ENCODE assay signal across 12 mouse cellular contexts in the genomic region with DNA sequence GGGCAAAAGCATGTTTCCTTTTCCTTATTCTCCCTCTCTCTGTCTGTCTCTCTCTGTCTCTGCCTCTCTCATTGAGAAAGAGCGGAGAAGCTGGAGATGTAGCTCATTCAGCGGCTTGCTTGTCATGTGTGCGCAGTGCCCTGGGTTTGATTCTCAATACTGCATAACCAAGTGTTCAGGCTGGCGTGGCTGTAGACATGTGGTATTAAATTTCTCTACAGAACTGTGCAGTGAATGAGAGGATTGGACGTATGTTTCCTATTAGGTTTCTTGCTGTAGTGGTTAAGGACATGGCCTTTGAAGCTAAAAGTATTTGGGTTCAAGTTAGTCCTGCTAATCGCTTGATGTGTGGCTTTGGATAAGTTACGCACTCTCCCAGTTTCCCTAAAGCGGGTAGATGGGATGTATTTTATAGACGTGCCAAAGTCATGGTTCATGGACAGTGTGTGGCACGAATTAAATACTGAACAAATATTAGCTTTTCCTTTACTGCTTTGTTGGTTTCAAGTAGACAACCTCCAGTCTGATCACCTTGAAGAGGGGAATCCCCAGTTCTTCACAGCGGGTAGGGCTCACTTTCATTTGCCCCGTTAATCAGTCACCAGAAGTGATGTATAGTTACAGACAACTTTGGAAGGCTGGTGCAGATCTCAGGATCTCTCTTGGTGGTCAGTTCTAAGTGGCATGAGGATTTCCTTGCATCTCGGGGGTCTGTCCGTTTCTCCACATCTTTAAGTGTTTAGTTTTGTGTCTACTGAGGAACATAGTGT. TPM values are rescaled to one million over a fixed set of nuclear protein-coding genes. Genes with fewer than 3 reads are reported as not detected.
A peak's percentile ranks its signal among the peaks of the same experiment; 100 is the strongest.
DNase-seq lines count a peak whose midpoint lies in the region; ATAC-seq and TF ChIP-seq lines count a peak whose summit lies in the region.
"Had no signal": no experiment of that assay in that cellular context is flagged by ENCODE, and none has a peak within 500 bp of the region (broad histone marks: within the 10 kb centered on the region; RNA-seq: fewer than 3 reads in every experiment).

No protein-coding gene starts in this region.

- TF ChIP-seq RAD21 in CH12.LX (IDR thresholded peaks at IDR 0.05; ENCODE audit: low read depth, low read length): no peak

- peaks cover 70% of the 10 kb centered on the region for H3K4me1 ChIP-seq in kidney, adult 2 months (ENCODE audit: control insufficient read depth, insufficient read depth, low read length)
- peaks cover 12 to 30% of the 10 kb centered on the region in 2 experiments for H3K4me1 ChIP-seq in CH12.LX (ENCODE audit: control insufficient read depth in 1 of 2, insufficient read depth in 2 of 2)
- peaks cover 3% of the 10 kb centered on the region; the same call in 1 of the 2 replicates for H3K4me1 ChIP-seq in embryonic facial prominence, embryonic 11.5 days (ENCODE audit: control insufficient read depth, insufficient read depth, low read length)
- H3K4me1 ChIP-seq in limb, embryonic 13.5 days: peaks cover 46% of the 10 kb centered on the region

- ATAC-seq in embryonic facial prominence, embryonic 11.5 days (replicated peaks; ENCODE audit: insufficient number of reproducible peaks, low FRiP score, low TSS enrichment, low read depth): peak; percentile 77
- ATAC-seq in limb, embryonic 13.5 days (ENCODE audit: low FRiP score, low read depth): peak; percentile 75; the same call in 1 of the 2 replicates
- ATAC-seq: hindbrain, postnatal 0 days had no signal

- no peaks in the 10 kb centered on the region for H3K36me3 ChIP-seq in kidney, adult 2 months (ENCODE audit: control insufficient read depth, insufficient read depth, low read length)
- no peaks in the 10 kb centered on the region for H3K36me3 ChIP-seq in CH12.LX (replicated peaks in 1 of 2; ENCODE audit: control insufficient read depth in 1 of 2, insufficient read depth in 1 of 2, low read length in 1 of 2)
- H3K36me3 ChIP-seq in embryonic facial prominence, embryonic 11.5 days (replicated peaks; ENCODE audit: control insufficient read depth, insufficient read depth, low read depth, low read length): no peaks in the 10 kb centered on the region
- no peaks in the 10 kb centered on the region for H3K36me3 ChIP-seq in limb, embryonic 13.5 days
- H3K36me3 ChIP-seq: G1E had no signal

- H3K9me3 ChIP-seq in CH12.LX (replicated peaks; ENCODE audit: low read length): no peaks in the 10 kb centered on the region
- no peaks in the 10 kb centered on the region for H3K9me3 ChIP-seq in embryonic facial prominence, embryonic 11.5 days (replicated peaks; ENCODE audit: control insufficient read depth, low read length)
- no peaks in the 10 kb centered on the region for H3K9me3 ChIP-seq in limb, embryonic 13.5 days
- H3K9me3 ChIP-seq: G1E had no signal

- no peak for TF ChIP-seq CTCF in kidney, adult 2 months (conservative IDR thresholded peaks at IDR 0.05; ENCODE audit: insufficient read depth, insufficient read length, low read depth, low read length)
- TF ChIP-seq CTCF in CH12.LX (conservative IDR thresholded peaks at IDR 0.05 in 1 of 2, IDR thresholded peaks at IDR 0.05 in 1 of 2; ENCODE audit: low read depth in 2 of 2, low read length in 2 of 2): no peak

- WGBS in kidney, adult 2 months: 43% methylated on average over 14 of the region's 14 CpGs
- 26% methylated on average over 14 of the region's 14 CpGs for WGBS in embryonic facial prominence, embryonic 11.5 days
- 15% methylated on average over 14 of the region's 14 CpGs for WGBS in limb, embryonic 13.5 days

- TF ChIP-seq POLR2A in kidney, adult 2 months (IDR thresholded peaks at IDR 0.05; ENCODE audit: low read depth, low read length): no peak
- no peak for TF ChIP-seq POLR2A in CH12.LX (IDR thresholded peaks at IDR 0.05; ENCODE audit: low read depth, low read length)

- peak; percentile 16 for DNase-seq in kidney, adult 2 months
- no peak for DNase-seq in kidney, adult 8-10 months
- peak; percentile 51 for DNase-seq in CH12.LX (ENCODE audit: extremely low read depth)
- peak; percentile 89 for DNase-seq in embryonic facial prominence, embryonic 11.5 days (ENCODE audit: low spot score)
- DNase-seq in urinary bladder, adult 2 months (ENCODE audit: low spot score): no peak
- DNase-seq in frontal cortex, postnatal 25 days (ENCODE audit: low spot score in 2 of 2): no peak
- no peak for DNase-seq in spleen, postnatal 10 days (ENCODE audit: low spot score in 2 of 2)
- DNase-seq: right cerebral cortex, adult 18-20 months; thymus, adult 18-20 months had no signal

- peak overlapping the region; percentile 82 for H3K4me2 ChIP-seq in CH12.LX (ENCODE audit: insufficient read depth, low read depth, poor library complexity, severe bottlenecking)
- no peak overlapping the region for H3K4me2 ChIP-seq in embryonic facial prominence, embryonic 11.5 days (ENCODE audit: low read depth, low read length)
- peak overlapping the region; percentile 40 for H3K4me2 ChIP-seq in limb, embryonic 13.5 days (replicated peaks)

- no peak for TF ChIP-seq EP300 in CH12.LX (IDR thresholded peaks at IDR 0.05; ENCODE audit: low read length)

- dilution Hi-C loops in CH12.LX (cut with MboI; ENCODE audit: extremely low pct_ligation_motif_present, extremely low pct_unique_long_range_greater_than_20kb, low sequenced_read_pairs): no loop called here

- in situ Hi-C loops in CH12.LX (cut with MboI; ENCODE audit: low pct_ligation_motif_present, low pct_unique_long_range_greater_than_20kb, low sequenced_read_pairs): no loop called here

- no peak overlapping the region; the same call in 1 of the 2 replicates for H3K4me3 ChIP-seq in kidney, adult 2 months (ENCODE audit: insufficient read depth, low read depth, low read length)
- H3K4me3 ChIP-seq in CH12.LX (replicated peaks in 1 of 3; ENCODE audit: low read depth in 2 of 3, low read length in 2 of 3, poor library complexity in 1 of 3): no peak overlapping the region
- H3K4me3 ChIP-seq in embryonic facial prominence, embryonic 11.5 days (ENCODE audit: low read depth, low read length): no peak overlapping the region
- H3K4me3 ChIP-seq in limb, embryonic 13.5 days: no peak overlapping the region

- H3K79me2 ChIP-seq in CH12.LX (replicated peaks; ENCODE audit: control insufficient read depth, extremely low read depth, insufficient read depth, poor library complexity, severe bottlenecking): no peaks in the 10 kb centered on the region

- H3K27ac ChIP-seq in kidney, adult 2 months (ENCODE audit: insufficient read depth, low read depth, low read length): peak overlapping the region; percentile 96
- no peak overlapping the region for H3K27ac ChIP-seq in CH12.LX (ENCODE audit: insufficient read depth, low read depth)
- H3K27ac ChIP-seq in embryonic facial prominence, embryonic 11.5 days (replicated peaks; ENCODE audit: low read depth, low read length): no peak overlapping the region
- H3K27ac ChIP-seq in limb, embryonic 13.5 days: no peak overlapping the region
- H3K27ac ChIP-seq: hindbrain, postnatal 0 days had no signal

- H3K27me3 ChIP-seq in kidney, adult 2 months (replicated peaks; ENCODE audit: control insufficient read depth, insufficient read depth, low read length): no peaks in the 10 kb centered on the region
- no peaks in the 10 kb centered on the region for H3K27me3 ChIP-seq in CH12.LX (replicated peaks)
- H3K27me3 ChIP-seq in embryonic facial prominence, embryonic 11.5 days (ENCODE audit: control insufficient read depth, insufficient read depth, low read length): no peaks in the 10 kb centered on the region
- H3K27me3 ChIP-seq in limb, embryonic 13.5 days: no peaks in the 10 kb centered on the region

- H3K9ac ChIP-seq in CH12.LX (ENCODE audit: insufficient read depth, low read depth): no peak overlapping the region
- no peak overlapping the region for H3K9ac ChIP-seq in embryonic facial prominence, embryonic 11.5 days (replicated peaks; ENCODE audit: low read length)
- no peak overlapping the region for H3K9ac ChIP-seq in limb, embryonic 13.5 days

TF ChIP-seq in CH12.LX, 34 proteins besides CTCF, POLR2A, EP300 and RAD21:
- TF ChIP-seq HCFC1 (IDR thresholded peaks at IDR 0.05; ENCODE audit: low read depth, low read length) (no peak), MAZ (IDR thresholded peaks at IDR 0.05; ENCODE audit: low read depth, low read length) (no peak), ZNF384 (IDR thresholded peaks at IDR 0.05; ENCODE audit: low read depth, low read length) (no peak), UBTF (IDR thresholded peaks at IDR 0.05; ENCODE audit: low read depth, low read length) (no peak), USF1 (IDR thresholded peaks at IDR 0.05; ENCODE audit: low read depth, low read length) (no peak), ZC3H11A (IDR thresholded peaks at IDR 0.05; ENCODE audit: low read depth, low read length) (no peak), TCF12 (IDR thresholded peaks at IDR 0.05; ENCODE audit: low read depth, low read length) (no peak), MAX (IDR thresholded peaks at IDR 0.05; ENCODE audit: low read length) (no peak), SIN3A (IDR thresholded peaks at IDR 0.05; ENCODE audit: low read length) (no peak), NRF1 (IDR thresholded peaks at IDR 0.05; ENCODE audit: low read depth, low read length) (no peak), MXI1 (IDR thresholded peaks at IDR 0.05; ENCODE audit: low read depth, low read length) (no peak)

RNA-seq across cellular contexts. Expression of a gene that starts 16.2 kb away (rescaled TPM):
- 54.5 and 68.4 TPM in 2 replicates for polyA plus RNA-seq in kidney, adult 2 months (2012; rRNA removed)
- total RNA-seq in CH12.LX (2012; rRNA removed) (3.7 and 3.9 TPM in 2 replicates), CH12.LX (2014; rRNA removed) (4.8 and 4.9 TPM in 2 replicates)
- polyA plus RNA-seq in CH12.LX (2012; ENCODE audit: insufficient read length, low read depth): 6.1 and 7.5 TPM in 2 replicates
- 73.0 and 76.6 TPM in 2 replicates for polyA plus RNA-seq in embryonic facial prominence, embryonic 11.5 days (2014; fragmentation: Nextera tagmentation; extraction: Ambion mirVana)
- polyA plus RNA-seq in limb, embryonic 13.5 days (2015; fragmentation: Nextera tagmentation; extraction: Ambion mirVana): 71.4 and 75.9 TPM in 2 replicates
- 56.9 and 59.7 TPM in 2 replicates for polyA plus RNA-seq in urinary bladder, adult 2 months (2012; rRNA removed)
- polyA plus RNA-seq: G1E had no signal

Comparison
In these comparisons a context has a peak if more than half of its experiments do, and no peak if none do; other contexts are left out.
1. DNase-seq: peak in kidney, adult 2 months (single experiment), CH12.LX (single experiment) and embryonic facial prominence, embryonic 11.5 days (single experiment); none in kidney, adult 8-10 months (0 of 2), urinary bladder, adult 2 months (single experiment), frontal cortex, postnatal 25 days (0 of 2) and spleen, postnatal 10 days (0 of 2).